Mouse (Mus musculus): ENCODE data around the gene Tbx4. TPM values are rescaled to one million over a fixed set of nuclear protein-coding genes. Genes with fewer than 3 reads are reported as not detected.

The Tbx4 gene
- polyA plus RNA-seq, 1 experiment from 2014 or later, result 0.21 TPM

DNA sequence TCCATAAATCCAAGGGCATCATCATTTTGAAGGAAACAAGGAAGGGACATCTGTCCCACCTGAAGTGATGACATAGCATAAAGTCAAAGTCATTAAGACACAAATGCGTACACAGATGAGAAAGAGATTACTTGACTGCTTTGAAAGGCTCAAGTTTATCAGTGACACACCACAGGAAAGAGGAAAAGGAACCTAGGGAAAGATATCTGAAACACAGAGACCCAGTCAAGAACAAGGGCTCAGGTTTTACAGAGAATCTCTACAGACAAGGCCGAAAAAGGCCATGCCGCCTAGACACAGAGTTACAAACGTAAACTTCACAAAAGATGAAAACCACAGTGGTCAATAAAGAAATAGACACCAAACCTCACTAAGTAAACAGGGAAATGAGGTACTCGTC is 73.6 kb downstream of the Tbx4 start:
- 84% methylated on average over 5 of the region's 5 CpGs for WGBS
- Histone ChIP-seq H3K27ac (ENCODE audit: low read depth, low read length) (no peak overlapping the region), H3K4me2 (ENCODE audit: low read depth, low read length, severe bottlenecking) (no peak overlapping the region), H3K4me3 (ENCODE audit: low read depth, low read length) (no peak overlapping the region), H3K9me3 (ENCODE audit: control insufficient read depth, low read length) (no peaks in the 10 kb centered on the region), H3K4me1 (replicated peaks; ENCODE audit: control insufficient read depth, insufficient read depth, low read length) (no peaks in the 10 kb centered on the region), H3K9ac (ENCODE audit: low read length) (no peak overlapping the region), H3K27me3 (ENCODE audit: control insufficient read depth, insufficient read depth, low read length) (no peaks in the 10 kb centered on the region), H3K36me3 (ENCODE audit: control insufficient read depth, insufficient read depth, low read length) (no peaks in the 10 kb centered on the region)
- ATAC-seq (replicated peaks; ENCODE audit: low FRiP score) (no peak), DNase-seq (ENCODE audit: low spot score) (no peak)

DNA sequence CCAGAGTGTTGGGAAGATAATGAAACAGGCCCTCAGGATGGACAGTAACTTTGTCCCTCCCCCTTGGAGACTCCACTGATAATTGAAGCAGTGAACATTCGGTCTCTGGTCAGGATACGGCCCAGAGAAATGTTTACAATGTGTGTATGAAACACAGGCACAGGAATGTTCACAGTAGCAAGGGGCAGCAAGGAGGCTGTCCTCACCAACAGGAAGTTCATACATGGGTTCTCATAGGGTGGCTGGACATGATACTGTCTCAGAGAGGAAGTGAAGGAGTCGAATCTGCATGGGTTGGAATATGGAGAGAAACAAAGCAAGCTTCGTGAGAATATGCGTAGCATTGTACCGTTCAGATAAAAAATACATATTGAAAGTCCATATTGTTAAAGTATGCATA is 74.1 kb downstream of the Tbx4 start:
- no peaks in the 10 kb centered on the region for H3K4me1 ChIP-seq (replicated peaks; ENCODE audit: control insufficient read depth, insufficient read depth, low read length)
- no peaks in the 10 kb centered on the region for H3K36me3 ChIP-seq (ENCODE audit: control insufficient read depth, insufficient read depth, low read length)
- no peaks in the 10 kb centered on the region for H3K9me3 ChIP-seq (ENCODE audit: control insufficient read depth, low read length)
- DNase-seq (ENCODE audit: low spot score), result no peak
- 84% methylated on average over 6 of the region's 6 CpGs for WGBS
- ATAC-seq (replicated peaks; ENCODE audit: low FRiP score), result no peak
- no peaks in the 10 kb centered on the region for H3K27me3 ChIP-seq (ENCODE audit: control insufficient read depth, insufficient read depth, low read length)
- no peak overlapping the region for H3K27ac ChIP-seq (ENCODE audit: low read depth, low read length)
- no peak overlapping the region for H3K9ac ChIP-seq (ENCODE audit: low read length)
- no peak overlapping the region for H3K4me3 ChIP-seq (ENCODE audit: low read depth, low read length)
- H3K4me2 ChIP-seq (ENCODE audit: low read depth, low read length, severe bottlenecking), result no peak overlapping the region

DNA sequence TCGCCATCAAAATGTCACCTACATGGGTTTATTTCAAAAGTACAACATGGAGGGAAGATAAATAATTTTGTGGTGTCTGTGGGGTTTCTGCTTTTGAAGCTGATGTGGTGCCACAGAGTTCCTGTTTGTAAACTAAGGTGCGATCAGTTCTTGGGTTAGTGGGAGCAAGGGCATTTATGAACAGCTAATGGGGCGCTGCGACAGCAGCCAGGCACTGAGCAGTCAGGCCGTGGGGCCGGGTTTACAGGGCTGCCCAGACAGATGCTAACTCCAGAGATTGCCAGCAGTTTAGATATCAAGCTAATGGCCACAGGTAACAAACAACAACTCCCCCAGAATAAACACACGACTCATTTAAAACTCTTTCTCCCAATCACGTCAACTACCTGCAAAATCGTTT is 75.3 kb downstream of the Tbx4 start:
- Histone ChIP-seq H3K36me3 (ENCODE audit: control insufficient read depth, insufficient read depth, low read length) (no peaks in the 10 kb centered on the region), H3K9ac (ENCODE audit: low read length) (no peak overlapping the region), H3K27me3 (ENCODE audit: control insufficient read depth, insufficient read depth, low read length) (no peaks in the 10 kb centered on the region), H3K4me3 (ENCODE audit: low read depth, low read length) (no peak overlapping the region), H3K4me1 (replicated peaks; ENCODE audit: control insufficient read depth, insufficient read depth, low read length) (no peaks in the 10 kb centered on the region), H3K9me3 (ENCODE audit: control insufficient read depth, low read length) (no peaks in the 10 kb centered on the region), H3K4me2 (ENCODE audit: low read depth, low read length, severe bottlenecking) (no peak overlapping the region), H3K27ac (ENCODE audit: low read depth, low read length) (no peak overlapping the region)
- WGBS, result 77% methylated on average over 9 of the region's 9 CpGs
- no peak for DNase-seq (ENCODE audit: low spot score)
- no peak for ATAC-seq (replicated peaks; ENCODE audit: low FRiP score)

Other genes with a start within 250 kb of the Tbx4 start
- gene Tbx2, start 53.9 kb upstream of the Tbx4 start, polyA plus RNA-seq (2014; fragmentation: Nextera tagmentation; extraction: Ambion mirVana), result 1.5 and 2.0 TPM in 2 replicates
- gene Gm11444, start 36.1 kb upstream of the Tbx4 start, polyA plus RNA-seq (2014; fragmentation: Nextera tagmentation; extraction: Ambion mirVana), result not detected in 2 replicates